Mouse (Mus musculus) megakaryocyte, embryonic 14.5 days (primary cell): Measurements from ENCODE around the gene Cul7.

ENCODE experiments used
- FLI1 ChIP-seq: IDR thresholded peaks from 2 replicates; pipeline ENCODE4 v1.6.1; 2012; ENCODE audit warnings: low read length, inconsistent platforms, mixed read lengths
- GATA1 ChIP-seq: IDR thresholded peaks from 3 replicates; pipeline ENCODE4 v1.6.1; 2012; ENCODE audit warnings: mixed read lengths, low read length, inconsistent platforms, borderline replicate concordance

GRCm38 (mm10) chr17:46613229-46613628 lies 36.9 kb upstream of the Cul7 start:
- TF ChIP-seq FLI1 (no peak), GATA1 (no peak)
